Mouse (Mus musculus): ENCODE data around the gene Lamc1. TPM values are rescaled to one million over a fixed set of nuclear protein-coding genes. Genes with fewer than 3 reads are reported as not detected.

Gene Lamc1
- polyA plus RNA-seq, 1 experiment from 2014 or later, result 62.6 TPM

DNA sequence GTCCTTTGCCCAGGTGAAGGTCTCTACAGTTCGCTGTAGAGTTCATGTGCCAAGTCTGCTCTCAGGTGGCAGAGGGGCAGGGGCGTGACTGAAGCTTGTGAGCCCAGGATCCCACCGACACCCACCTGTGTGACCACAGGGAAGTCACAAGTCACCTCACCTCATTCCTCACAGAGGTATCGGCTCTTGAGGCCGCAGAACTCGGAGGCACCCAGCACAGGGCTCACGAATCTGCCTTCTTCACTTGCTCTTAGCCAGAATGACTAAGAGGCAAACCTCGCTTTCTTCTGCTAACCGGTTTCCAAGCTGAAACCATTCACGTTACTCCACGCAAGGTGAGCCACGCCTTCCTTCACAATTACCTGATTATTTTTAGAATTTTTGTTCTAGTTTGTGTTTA lies 11.2 kb downstream of the Lamc1 start:
- DNase-seq (ENCODE audit: low spot score), result no peak
- H3K4me3 ChIP-seq, result no peak overlapping the region
- no peaks in the 10 kb centered on the region for H3K9me3 ChIP-seq
- WGBS, result 53% methylated on average over 12 of the region's 12 CpGs
- H3K27me3 ChIP-seq (ENCODE audit: insufficient read depth, poor library complexity, severe bottlenecking), result no peaks in the 10 kb centered on the region
- peaks cover 78% of the 10 kb centered on the region for H3K4me1 ChIP-seq
- peaks cover 30% of the 10 kb centered on the region for H3K36me3 ChIP-seq
- H3K27ac ChIP-seq, result peak overlapping the region; percentile 81

DNA sequence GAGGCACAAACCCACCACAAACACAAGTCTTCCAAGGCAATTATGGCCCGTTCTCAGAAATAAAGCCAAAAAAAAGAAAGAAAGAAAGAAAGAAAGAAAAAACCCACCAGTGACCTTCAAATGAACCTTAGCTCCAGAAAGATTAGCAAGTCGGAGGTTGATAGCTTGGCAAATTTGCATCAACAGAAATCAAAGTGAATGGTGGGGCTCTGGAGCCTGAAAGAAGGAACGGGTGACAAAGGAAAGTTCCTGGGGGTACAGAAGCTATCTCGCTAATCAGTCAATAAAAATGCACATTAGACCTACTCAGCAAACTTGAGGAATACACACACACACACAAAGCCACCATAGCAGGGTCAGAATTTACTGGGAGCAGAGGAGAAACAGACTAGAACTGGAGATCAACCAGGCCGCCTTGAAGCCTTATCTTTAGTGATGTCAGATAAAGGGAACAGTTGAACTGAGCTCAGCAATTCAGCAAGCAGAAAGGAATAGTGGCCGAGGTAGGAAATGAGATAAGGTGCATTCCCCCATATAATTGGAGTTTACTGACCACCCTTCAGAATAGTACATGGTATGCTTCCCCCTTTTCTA lies 11.9 kb downstream of the Lamc1 start:
- no peak for DNase-seq (ENCODE audit: low spot score)
- H3K27me3 ChIP-seq (ENCODE audit: insufficient read depth, poor library complexity, severe bottlenecking), result no peaks in the 10 kb centered on the region
- peaks cover 78% of the 10 kb centered on the region for H3K4me1 ChIP-seq
- H3K4me3 ChIP-seq, result peak overlapping the region; percentile 20; the same call in 1 of the 2 replicates
- H3K9me3 ChIP-seq, result no peaks in the 10 kb centered on the region
- H3K27ac ChIP-seq, result peak overlapping the region; percentile 81
- peaks cover 23% of the 10 kb centered on the region for H3K36me3 ChIP-seq
- 19% methylated on average over 6 of the region's 6 CpGs for WGBS

DNA sequence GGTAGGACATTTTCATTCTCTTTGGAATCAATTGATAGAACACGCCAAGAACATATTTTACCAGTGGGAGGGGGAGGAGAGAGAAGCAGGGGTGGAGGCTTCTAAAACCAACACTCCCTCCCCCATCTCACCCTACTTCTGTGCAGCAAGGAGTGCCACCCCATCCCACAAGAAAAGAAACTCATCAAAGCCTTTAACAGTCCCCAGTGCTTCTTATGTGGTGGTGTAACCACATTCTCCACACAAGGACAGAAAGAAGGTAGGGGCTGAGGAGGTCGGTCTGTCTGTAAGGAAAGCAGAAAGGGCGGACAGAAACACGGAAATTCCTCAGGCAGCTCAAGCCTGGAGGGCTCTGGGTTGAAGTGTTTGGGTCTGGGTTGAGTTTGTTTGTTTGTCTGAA lies 12.5 kb downstream of the Lamc1 start:
- no peak for DNase-seq (ENCODE audit: low spot score)
- Histone ChIP-seq H3K36me3 (peaks cover 21% of the 10 kb centered on the region), H3K4me3 (peak overlapping the region; percentile 20), H3K4me1 (peaks cover 80% of the 10 kb centered on the region), H3K27ac (peak overlapping the region; percentile 81), H3K27me3 (ENCODE audit: insufficient read depth, poor library complexity, severe bottlenecking) (no peaks in the 10 kb centered on the region), H3K9me3 (no peaks in the 10 kb centered on the region)
- 33% methylated on average over 4 of the region's 4 CpGs for WGBS

DNA sequence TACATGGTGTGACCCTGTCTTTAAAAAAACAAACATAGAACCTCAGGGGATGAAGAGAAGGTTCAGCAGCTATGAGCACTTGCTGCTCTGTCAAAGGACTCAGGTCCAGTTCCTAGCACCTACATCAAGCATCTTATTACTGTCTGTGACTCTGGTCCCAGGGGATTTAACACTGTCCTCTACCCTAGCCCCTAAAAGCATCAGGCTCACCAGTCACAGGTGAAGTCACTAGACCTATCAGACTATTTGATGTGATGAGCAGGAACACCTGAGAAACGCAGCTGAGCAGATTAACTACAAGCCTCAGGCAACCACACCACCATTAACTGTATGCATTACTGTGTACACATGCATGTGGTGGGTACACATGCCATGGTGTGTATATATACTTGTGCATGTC lies 13.8 kb downstream of the Lamc1 start:
- H3K4me3 ChIP-seq, result no peak overlapping the region
- peaks cover 19% of the 10 kb centered on the region for H3K36me3 ChIP-seq
- WGBS, result 93% methylated on average over 1 of the region's 1 CpGs
- H3K4me1 ChIP-seq, result peaks cover 80% of the 10 kb centered on the region
- no peaks in the 10 kb centered on the region for H3K27me3 ChIP-seq (ENCODE audit: insufficient read depth, poor library complexity, severe bottlenecking)
- H3K27ac ChIP-seq, result no peak overlapping the region
- H3K9me3 ChIP-seq, result no peaks in the 10 kb centered on the region
- no peak for DNase-seq (ENCODE audit: low spot score)

DNA sequence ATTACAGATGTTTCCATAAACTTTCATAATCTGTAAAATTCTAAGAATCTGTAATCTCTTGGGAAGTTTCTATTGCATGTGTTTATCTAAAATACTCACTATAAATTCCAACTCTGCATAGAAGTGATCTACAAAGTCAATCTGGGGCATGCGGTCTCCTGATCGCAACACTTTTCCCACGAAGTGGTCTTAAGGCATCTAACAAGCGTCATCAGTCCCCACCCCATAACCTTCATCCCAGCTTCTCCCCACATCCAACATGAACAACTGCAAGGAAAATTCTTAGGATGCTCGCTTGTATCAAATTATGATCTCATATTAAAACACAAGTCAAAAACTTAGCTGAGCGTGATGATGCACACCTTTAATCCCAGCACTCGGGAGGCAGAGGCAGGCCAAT lies 14.3 kb downstream of the Lamc1 start:
- H3K9me3 ChIP-seq, result no peaks in the 10 kb centered on the region
- DNase-seq (ENCODE audit: low spot score), result no peak
- no peaks in the 10 kb centered on the region for H3K27me3 ChIP-seq (ENCODE audit: insufficient read depth, poor library complexity, severe bottlenecking)
- 90% methylated on average over 7 of the region's 7 CpGs for WGBS
- peaks cover 76% of the 10 kb centered on the region for H3K4me1 ChIP-seq
- no peak overlapping the region; the same call in 1 of the 2 replicates for H3K27ac ChIP-seq
- no peak overlapping the region for H3K4me3 ChIP-seq
- peaks cover 21% of the 10 kb centered on the region for H3K36me3 ChIP-seq

DNA sequence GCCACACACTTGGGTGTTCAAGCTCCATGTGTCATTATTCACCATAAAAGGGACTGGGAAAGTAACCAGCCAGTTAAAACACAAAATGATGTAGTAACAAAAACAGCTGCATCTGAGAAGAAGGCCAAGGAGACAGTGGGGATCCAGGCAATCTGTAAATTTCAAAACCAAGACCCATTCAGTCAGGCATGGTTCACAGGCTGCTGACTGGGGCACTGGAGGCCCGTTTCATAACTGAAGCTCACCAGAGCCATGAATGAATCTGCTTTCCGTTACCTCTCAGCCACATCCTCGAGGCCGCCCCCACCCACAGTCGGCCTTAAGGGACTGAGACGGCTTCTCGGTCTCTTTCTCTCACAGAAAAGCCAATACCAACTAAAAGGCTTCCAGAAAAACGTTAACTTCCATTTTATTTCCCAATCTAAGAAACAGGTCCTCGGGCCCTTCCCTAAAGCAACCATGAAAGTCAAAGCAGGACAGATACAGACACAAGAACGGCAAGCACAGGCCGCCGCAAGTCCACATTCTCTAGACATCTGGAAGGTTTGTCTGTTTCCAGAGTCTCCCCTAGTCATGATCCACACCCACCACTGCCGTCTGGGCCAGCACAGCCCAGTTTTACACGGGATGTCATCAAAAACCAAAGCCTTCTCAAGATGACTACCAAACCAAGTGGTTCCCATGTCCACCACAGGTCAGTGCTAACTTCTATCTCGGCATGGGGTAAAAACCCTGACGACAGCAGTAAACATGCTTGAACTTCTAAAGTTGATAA lies 14.9 kb downstream of the Lamc1 start:
- H3K4me1 ChIP-seq, result peaks cover 72% of the 10 kb centered on the region
- H3K27ac ChIP-seq, result peak overlapping the region; percentile 45
- WGBS, result 63% methylated on average over 16 of the region's 16 CpGs

DNA sequence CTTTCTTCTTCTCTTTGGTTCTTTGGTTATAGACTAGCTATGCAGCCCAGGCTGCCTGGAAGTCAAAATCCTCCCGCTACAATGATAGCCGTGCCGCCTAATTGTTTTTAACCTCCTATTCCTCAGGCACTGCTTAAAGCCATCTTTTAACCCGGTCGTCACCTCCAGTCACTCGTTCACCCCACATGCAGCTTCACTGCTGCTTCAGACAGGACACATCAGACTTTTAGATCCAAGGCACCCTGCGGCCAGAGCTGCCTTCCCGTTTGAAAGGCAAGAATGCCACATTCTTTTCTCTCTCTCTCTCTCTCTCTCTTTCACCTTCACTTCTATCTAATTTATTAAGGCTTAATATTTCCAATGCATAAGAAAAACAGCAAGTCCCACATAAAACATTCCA lies 15.6 kb downstream of the Lamc1 start:
- no peaks in the 10 kb centered on the region for H3K27me3 ChIP-seq (ENCODE audit: insufficient read depth, poor library complexity, severe bottlenecking)
- H3K4me3 ChIP-seq, result no peak overlapping the region
- peaks cover 67% of the 10 kb centered on the region for H3K4me1 ChIP-seq
- H3K9me3 ChIP-seq, result no peaks in the 10 kb centered on the region
- DNase-seq (ENCODE audit: low spot score), result no peak
- H3K27ac ChIP-seq, result no peak overlapping the region
- 66% methylated on average over 8 of the region's 8 CpGs for WGBS
- H3K36me3 ChIP-seq, result peaks cover 23% of the 10 kb centered on the region

More for the DNA sequence above, 14.9 kb downstream of the Lamc1 start:
- DNase-seq (ENCODE audit: low spot score), result no peak
- no peaks in the 10 kb centered on the region for H3K9me3 ChIP-seq
- H3K4me3 ChIP-seq, result no peak overlapping the region
- H3K27me3 ChIP-seq (ENCODE audit: insufficient read depth, poor library complexity, severe bottlenecking), result no peaks in the 10 kb centered on the region
- peaks cover 23% of the 10 kb centered on the region for H3K36me3 ChIP-seq

DNA sequence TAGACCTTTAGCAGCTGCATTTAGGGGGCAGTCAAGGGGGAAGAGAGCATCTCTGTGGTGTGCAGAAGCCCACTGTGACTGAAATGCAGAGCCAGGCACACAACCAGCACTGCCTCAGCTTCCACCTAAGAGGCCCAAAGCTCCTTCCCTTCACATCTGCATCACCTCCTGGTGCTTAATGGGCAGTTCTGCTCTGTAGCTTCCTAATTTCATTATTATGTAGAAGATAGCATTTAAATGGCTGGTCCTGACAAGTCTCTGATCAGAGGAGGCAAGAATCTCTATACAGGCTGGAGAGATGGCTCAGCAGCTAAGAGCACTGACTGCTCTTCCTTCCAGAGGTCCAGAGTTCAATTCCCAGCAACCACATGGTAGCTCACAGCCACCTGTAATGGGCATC lies 16.3 kb downstream of the Lamc1 start:
- peaks cover 68% of the 10 kb centered on the region for H3K4me1 ChIP-seq
- H3K27ac ChIP-seq, result no peak overlapping the region

DNA sequence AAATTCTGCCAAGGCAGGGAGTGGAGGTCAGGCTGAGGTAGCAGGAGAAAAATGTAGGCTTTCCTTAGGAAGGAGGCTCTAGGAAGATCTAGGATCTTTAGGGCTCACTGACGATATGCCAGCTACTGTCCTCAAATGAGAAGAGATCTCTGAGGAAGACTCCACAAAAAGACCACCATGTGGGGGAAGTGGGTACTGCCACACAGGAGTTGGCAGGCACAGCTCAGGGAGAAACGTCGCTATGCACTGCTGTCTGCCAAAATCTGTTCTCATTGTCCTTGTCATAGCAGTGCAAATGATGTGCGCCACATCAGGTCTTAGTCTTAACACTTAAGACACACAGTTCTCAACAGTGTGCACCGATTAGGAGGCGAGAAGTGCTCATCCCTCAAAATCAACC lies 17.5 kb downstream of the Lamc1 start:
- Histone ChIP-seq H3K27ac (no peak overlapping the region), H3K9me3 (no peaks in the 10 kb centered on the region), H3K36me3 (peaks cover 23% of the 10 kb centered on the region), H3K27me3 (ENCODE audit: insufficient read depth, poor library complexity, severe bottlenecking) (no peaks in the 10 kb centered on the region), H3K4me3 (no peak overlapping the region), H3K4me1 (peaks cover 62% of the 10 kb centered on the region)
- WGBS, result 84% methylated on average over 6 of the region's 6 CpGs
- DNase-seq (ENCODE audit: low spot score), result no peak

More for the DNA sequence above, 16.3 kb downstream of the Lamc1 start:
- Histone ChIP-seq H3K36me3 (peaks cover 23% of the 10 kb centered on the region), H3K9me3 (no peaks in the 10 kb centered on the region), H3K27me3 (ENCODE audit: insufficient read depth, poor library complexity, severe bottlenecking) (no peaks in the 10 kb centered on the region), H3K4me3 (no peak overlapping the region)
- DNase-seq (ENCODE audit: low spot score), result no peak

DNA sequence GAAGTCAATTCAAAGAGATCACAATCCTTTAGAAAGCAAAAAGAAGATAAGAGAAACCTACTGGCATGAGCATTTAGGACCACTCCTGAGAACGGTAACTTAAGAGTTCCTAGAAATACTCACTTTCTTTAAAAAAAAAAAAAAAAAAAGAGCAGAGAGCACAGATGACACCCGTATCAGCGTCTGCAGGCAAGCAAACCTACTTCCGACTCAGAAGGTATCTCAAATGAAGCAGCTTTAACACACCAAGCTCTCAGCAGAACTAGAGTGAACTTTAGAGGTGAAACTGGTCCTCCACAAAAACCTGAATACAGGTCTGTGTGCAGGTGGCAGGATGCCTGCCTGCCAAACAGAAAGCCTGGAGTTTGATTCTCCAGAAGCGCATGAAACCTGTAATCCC lies 19.6 kb downstream of the Lamc1 start:
- 89% methylated on average over 5 of the region's 5 CpGs for WGBS
- peaks cover 62% of the 10 kb centered on the region for H3K4me1 ChIP-seq
- no peaks in the 10 kb centered on the region for H3K27me3 ChIP-seq (ENCODE audit: insufficient read depth, poor library complexity, severe bottlenecking)

DNA sequence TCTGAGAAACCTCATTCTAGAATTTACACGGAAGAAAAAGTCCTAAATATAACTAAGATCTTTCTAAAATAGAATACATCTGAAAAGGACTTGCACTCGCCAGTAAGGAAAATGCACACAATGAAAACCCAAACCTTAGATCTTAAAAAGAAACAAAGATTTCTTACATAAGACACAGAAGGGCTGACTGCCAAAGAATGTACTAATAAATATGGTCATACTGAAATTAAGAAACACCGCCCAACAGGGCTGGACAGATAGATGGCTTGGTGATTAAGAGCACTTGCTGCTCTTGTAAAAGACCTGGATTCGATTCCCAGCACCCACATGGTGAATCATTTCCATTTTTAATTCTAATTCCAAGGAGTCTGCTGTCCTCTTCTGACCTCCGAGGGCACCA lies 22.4 kb downstream of the Lamc1 start:
- Histone ChIP-seq H3K9me3 (no peaks in the 10 kb centered on the region), H3K4me1 (peaks cover 42% of the 10 kb centered on the region), H3K36me3 (peaks cover 13% of the 10 kb centered on the region), H3K4me3 (no peak overlapping the region), H3K27me3 (ENCODE audit: insufficient read depth, poor library complexity, severe bottlenecking) (no peaks in the 10 kb centered on the region), H3K27ac (no peak overlapping the region)
- WGBS, result 92% methylated on average over 5 of the region's 5 CpGs
- DNase-seq (ENCODE audit: low spot score), result no peak

More for the DNA sequence above, 19.6 kb downstream of the Lamc1 start:
- Histone ChIP-seq H3K27ac (no peak overlapping the region), H3K36me3 (peaks cover 16% of the 10 kb centered on the region), H3K4me3 (no peak overlapping the region), H3K9me3 (no peaks in the 10 kb centered on the region)
- no peak for DNase-seq (ENCODE audit: low spot score)

DNA sequence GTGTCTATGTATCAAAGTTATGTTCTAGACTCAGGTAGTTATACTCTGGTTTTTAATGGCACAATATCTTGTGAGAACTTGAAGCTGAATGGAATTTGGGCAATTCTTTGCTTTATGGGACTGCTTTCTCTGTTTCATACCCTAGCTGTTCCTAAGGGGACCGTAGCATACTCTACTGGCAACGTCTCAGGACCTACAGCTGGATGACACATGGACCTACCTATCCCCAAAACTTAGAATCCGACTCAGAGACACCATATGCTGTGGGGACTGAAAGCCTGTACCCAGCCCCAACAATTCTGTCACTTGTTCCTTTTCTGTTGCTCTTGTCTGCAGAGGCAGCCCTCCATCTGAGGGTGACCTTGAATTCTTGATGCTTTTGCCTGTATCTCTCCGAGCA lies 23.3 kb downstream of the Lamc1 start:
- Histone ChIP-seq H3K4me1 (peaks cover 40% of the 10 kb centered on the region), H3K27ac (0 out of 2 replicates have a peak overlapping the region, but pooled peaks have one; percentile 53), H3K4me3 (no peak overlapping the region), H3K9me3 (no peaks in the 10 kb centered on the region), H3K36me3 (peaks cover 12% of the 10 kb centered on the region), H3K27me3 (ENCODE audit: insufficient read depth, poor library complexity, severe bottlenecking) (no peaks in the 10 kb centered on the region)
- 63% methylated on average over 4 of the region's 4 CpGs for WGBS
- DNase-seq (ENCODE audit: low spot score), result no peak

DNA sequence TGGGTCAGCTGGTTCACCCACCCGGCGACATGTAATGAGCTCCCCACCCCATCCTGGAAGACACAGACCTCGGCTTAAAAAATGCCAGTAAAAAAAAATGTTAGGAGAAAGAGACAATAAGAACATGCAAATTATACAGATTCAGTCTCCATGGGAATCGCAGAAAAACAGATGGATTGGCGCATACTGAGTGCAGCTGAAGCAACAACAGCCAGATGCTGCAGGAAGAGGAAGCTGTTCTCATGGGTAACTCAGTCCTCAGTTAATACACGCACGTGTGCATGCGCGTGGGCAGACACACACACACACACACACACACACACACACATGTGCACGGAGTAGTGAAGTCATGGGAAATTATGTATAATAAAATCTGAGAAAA lies 23.7 kb downstream of the Lamc1 start:
- H3K27ac ChIP-seq, result peak overlapping the region; percentile 78
- no peak for DNase-seq (ENCODE audit: low spot score)
- no peaks in the 10 kb centered on the region for H3K9me3 ChIP-seq
- 74% methylated on average over 10 of the region's 10 CpGs for WGBS
- peaks cover 40% of the 10 kb centered on the region for H3K4me1 ChIP-seq
- H3K36me3 ChIP-seq, result peaks cover 8% of the 10 kb centered on the region
- no peaks in the 10 kb centered on the region for H3K27me3 ChIP-seq (ENCODE audit: insufficient read depth, poor library complexity, severe bottlenecking)
- H3K4me3 ChIP-seq, result no peak overlapping the region

Measured in heart, embryonic 10.5 days (tissue).